Mouse (Mus musculus) neural tube, embryonic 12.5 days (tissue): ENCODE results near the gene Rab13. TPM values are rescaled to one million over a fixed set of nuclear protein-coding genes. Genes with fewer than 3 reads are reported as not detected.
A peak's percentile ranks its signal among the peaks of the same experiment; 100 is the strongest.

Experiments used
- ATAC-seq: fragments of 200-750 bp; cut with Nextera tagmentation; 2 replicates; pipeline ENCODE4 v1.8.0; 2017; ENCODE audit warnings: low read depth, mild to moderate bottlenecking, moderate TSS enrichment, moderate library complexity; ENCODE audit not compliant: low FRiP score
- H3K27ac ChIP-seq: fragments of 300-500 bp; sonication (generic); 2 replicates; pipeline ENCODE4 v1.5.1; 2016
- H3K27me3 ChIP-seq: fragments of 300-500 bp; sonication (generic); replicated peaks from 2 replicates; pipeline ENCODE4 v1.6.1; 2016; ENCODE audit warnings: mild to moderate bottlenecking
- H3K36me3 ChIP-seq: fragments of 300-500 bp; sonication (generic); 2 replicates; pipeline ENCODE4 v1.6.1; 2016; ENCODE audit warnings: mild to moderate bottlenecking
- H3K4me1 ChIP-seq: fragments of 300-500 bp; sonication (generic); 2 replicates; pipeline ENCODE4 v1.6.1; 2016
- H3K4me2 ChIP-seq: fragments of 300-500 bp; sonication (generic); replicated peaks from 2 replicates; pipeline ENCODE4 v1.6.1; 2016; ENCODE audit warnings: mild to moderate bottlenecking
- H3K4me3 ChIP-seq: fragments of 300-500 bp; sonication (generic); 2 replicates; pipeline ENCODE4 v1.5.1; 2016
- H3K9ac ChIP-seq: fragments of 300-500 bp; sonication (generic); 2 replicates; pipeline ENCODE4 v1.6.1; 2016; ENCODE audit warnings: mild to moderate bottlenecking
- H3K9me3 ChIP-seq: fragments of 300-500 bp; sonication (generic); 2 replicates; pipeline ENCODE4 v1.6.1; 2016; ENCODE audit warnings: mild to moderate bottlenecking
- WGBS: fragments of 180-500 bp; shearing (Covaris S2); methylation state at CpG from one replicate; pipeline ENCODE4 v1.1.7; 2016; 5-methylcytosine and 5-hydroxymethylcytosine counted together
- polyA plus RNA-seq: library from polyadenylated mRNA; unstranded; fragments of >200 nt; fragmentation: Nextera tagmentation; extraction: Ambion mirVana; gene quantifications from 2 replicates; pipeline ENCODE4 v1.2.1, GENCODE M21; 2016

Rab13 gene
- polyA plus RNA-seq, 1 experiment from 2014 or later, result 23.4 TPM

DNA sequence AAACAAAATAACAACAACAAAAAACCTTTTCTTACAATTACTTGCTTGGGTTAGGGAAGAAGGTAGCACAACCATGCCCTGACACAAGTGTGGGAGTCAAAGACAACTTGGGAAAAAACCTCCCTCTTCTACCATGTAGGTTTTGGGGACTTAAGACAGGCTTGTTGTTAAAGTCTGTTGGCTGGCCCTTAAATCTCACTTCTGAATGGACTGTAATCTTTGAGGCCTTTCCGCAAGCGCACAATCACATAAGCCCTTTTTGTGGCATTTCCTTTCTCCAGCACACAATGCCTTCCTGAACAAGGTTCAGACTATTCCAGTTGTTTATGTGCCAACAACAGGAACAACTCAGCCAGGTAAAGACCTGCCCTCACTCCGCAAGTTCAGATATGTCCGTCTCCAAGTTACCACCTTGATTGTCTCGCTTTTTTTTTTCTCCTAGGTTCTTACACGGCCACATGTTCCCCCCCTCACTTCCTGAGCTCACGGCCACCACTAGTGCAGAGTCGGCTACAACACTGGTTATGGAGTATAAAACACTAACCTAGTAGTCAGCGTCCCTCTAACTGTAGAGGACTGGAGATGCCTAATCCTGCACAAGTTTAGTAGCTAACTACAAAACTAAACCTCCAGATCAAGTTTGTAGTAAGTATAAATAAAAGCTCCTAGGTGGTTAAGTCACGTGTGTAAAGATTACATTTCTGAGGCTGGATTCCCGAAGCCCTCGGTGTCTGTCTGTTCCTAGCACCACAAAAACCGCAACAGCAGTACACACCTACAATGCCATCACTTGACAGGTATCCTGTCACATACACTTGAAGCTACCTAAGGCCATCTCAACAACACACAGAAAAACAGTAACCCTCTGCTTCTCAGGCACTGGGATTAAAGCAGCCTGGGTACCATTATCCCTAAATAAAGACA lies 1.8 kb upstream of the Rab13 start:
- no peaks in the 10 kb centered on the region for H3K27me3 ChIP-seq
- peak overlapping the region; percentile 90 for H3K4me2 ChIP-seq
- WGBS, result 85% methylated on average over 13 of the region's 13 CpGs
- H3K36me3 ChIP-seq, result peaks cover 46% of the 10 kb centered on the region
- H3K4me1 ChIP-seq, result peaks cover 20% of the 10 kb centered on the region
- H3K27ac ChIP-seq, result no peak overlapping the region
- no peaks in the 10 kb centered on the region for H3K9me3 ChIP-seq
- peak overlapping the region; percentile 13; the same call in 1 of the 2 replicates for H3K9ac ChIP-seq
- no peak for ATAC-seq
- peak overlapping the region; percentile 82; the same call in 1 of the 2 replicates for H3K4me3 ChIP-seq

- H3K9ac ChIP-seq, result peak overlapping the region; percentile 88
- no peaks in the 10 kb centered on the region for H3K27me3 ChIP-seq
- peaks cover 20% of the 10 kb centered on the region for H3K4me1 ChIP-seq
- no peaks in the 10 kb centered on the region for H3K9me3 ChIP-seq
- no peak for ATAC-seq
- WGBS, result 20% methylated on average over 5 of the region's 5 CpGs
- peaks cover 43% of the 10 kb centered on the region for H3K36me3 ChIP-seq
- H3K4me3 ChIP-seq, result peak overlapping the region; percentile 82
- H3K27ac ChIP-seq, result no peak overlapping the region
- H3K4me2 ChIP-seq, result peak overlapping the region; percentile 90
Measured at GRCm38 (mm10) chr3:90212723-90213122, 772 bp upstream of the Rab13 start.

DNA sequence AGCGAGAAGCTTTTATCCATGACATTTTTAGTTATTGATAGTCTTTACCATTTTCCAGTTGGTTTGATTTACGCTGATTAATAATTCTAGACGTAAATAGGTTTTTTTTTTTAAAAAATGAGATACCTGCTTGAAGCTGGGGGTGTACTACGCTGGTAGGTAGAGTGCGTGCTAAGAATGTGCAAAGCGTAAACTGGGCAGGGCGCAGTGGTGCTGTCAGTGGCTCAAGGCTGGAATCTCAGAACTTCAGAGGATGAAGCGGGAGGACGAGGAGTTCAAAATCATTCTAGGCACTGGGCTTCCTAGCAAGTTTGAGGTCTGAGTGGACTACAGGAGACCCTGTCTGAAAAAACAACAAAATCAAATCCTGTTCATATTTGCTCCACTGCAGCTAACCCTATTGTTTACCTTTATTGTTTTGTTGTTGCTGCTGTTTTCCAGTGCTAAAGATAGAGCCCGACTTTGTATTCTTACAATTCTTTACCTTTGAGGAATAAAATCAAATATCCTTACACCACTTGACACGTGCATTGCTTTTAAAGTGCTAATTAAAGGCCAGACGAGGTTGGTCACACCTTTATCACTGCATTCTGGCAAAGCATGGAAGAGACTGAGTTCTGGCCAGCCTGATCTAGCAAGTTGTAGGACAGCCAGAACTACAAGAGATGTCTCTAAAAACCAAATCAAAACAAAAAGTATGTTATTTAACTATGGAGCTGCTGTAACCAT lies 625 bp downstream of the Rab13 start:
- Histone ChIP-seq H3K27me3 (no peaks in the 10 kb centered on the region), H3K36me3 (peaks cover 29% of the 10 kb centered on the region), H3K4me1 (peaks cover 20% of the 10 kb centered on the region), H3K27ac (no peak overlapping the region), H3K9ac (peak overlapping the region; percentile 88), H3K9me3 (no peaks in the 10 kb centered on the region), H3K4me3 (peak overlapping the region; percentile 82), H3K4me2 (peak overlapping the region; percentile 90)
- peak; percentile 60; the same call in 1 of the 2 replicates for ATAC-seq
- WGBS, result 14% methylated on average over 12 of the region's 12 CpGs

GRCm38 (mm10) chr3:90215825-90216380 lies 2.4 kb downstream of the Rab13 start:
- Histone ChIP-seq H3K4me1 (peaks cover 26% of the 10 kb centered on the region), H3K36me3 (peaks cover 17% of the 10 kb centered on the region), H3K27me3 (no peaks in the 10 kb centered on the region), H3K4me2 (no peak overlapping the region), H3K27ac (no peak overlapping the region), H3K9ac (no peak overlapping the region), H3K4me3 (no peak overlapping the region), H3K9me3 (no peaks in the 10 kb centered on the region)
- ATAC-seq, result no peak
- 32% methylated on average over 1 of the region's 1 CpGs for WGBS

- no peak overlapping the region for H3K9ac ChIP-seq
- H3K4me2 ChIP-seq, result peak overlapping the region; percentile 80
- H3K27me3 ChIP-seq, result no peaks in the 10 kb centered on the region
- peaks cover 11% of the 10 kb centered on the region for H3K4me1 ChIP-seq
- H3K4me3 ChIP-seq, result peak overlapping the region; percentile 36
- H3K27ac ChIP-seq, result no peak overlapping the region
- no peaks in the 10 kb centered on the region for H3K9me3 ChIP-seq
- WGBS, result 17% methylated on average over 6 of the region's 6 CpGs
- H3K36me3 ChIP-seq, result peaks cover 8% of the 10 kb centered on the region
- ATAC-seq, result peak; percentile 34; the same call in 1 of the 2 replicates
Measured at GRCm38 (mm10) chr3:90220088-90220487, 6.6 kb downstream of the Rab13 start.

DNA sequence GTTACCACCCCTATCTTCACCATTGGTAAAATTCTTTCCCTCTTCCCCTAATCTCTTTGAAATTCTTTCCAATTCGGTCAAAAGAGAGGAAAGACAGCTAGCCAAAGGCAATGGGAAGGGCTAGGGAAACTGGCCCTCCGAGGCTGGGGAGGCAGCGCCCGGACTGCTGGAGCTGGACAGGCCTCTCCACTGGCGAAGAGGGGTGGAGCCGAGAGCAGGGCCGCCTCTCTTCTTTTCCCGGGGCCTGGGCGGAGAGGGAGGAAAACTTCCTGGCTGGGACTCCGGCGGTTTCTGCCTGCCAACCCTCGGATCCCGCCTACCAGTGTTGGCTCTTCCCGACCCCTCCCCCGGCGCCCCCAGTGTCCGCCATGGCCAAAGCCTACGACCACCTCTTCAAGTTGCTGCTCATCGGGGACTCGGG lies 7.0 kb downstream of the Rab13 start:
- peak overlapping the region; percentile 61 for H3K9ac ChIP-seq
- H3K27me3 ChIP-seq, result no peaks in the 10 kb centered on the region
- H3K4me3 ChIP-seq, result peak overlapping the region; percentile 36
- peak; percentile 72 for ATAC-seq
- H3K36me3 ChIP-seq, result peaks cover 11% of the 10 kb centered on the region
- H3K27ac ChIP-seq, result no peak overlapping the region
- 1% methylated on average over 20 of the region's 20 CpGs for WGBS
- peaks cover 11% of the 10 kb centered on the region for H3K4me1 ChIP-seq
- peak overlapping the region; percentile 80 for H3K4me2 ChIP-seq
- H3K9me3 ChIP-seq, result no peaks in the 10 kb centered on the region

- peak overlapping the region; percentile 36 for H3K4me3 ChIP-seq
- H3K9me3 ChIP-seq, result no peaks in the 10 kb centered on the region
- ATAC-seq, result no peak
- no peaks in the 10 kb centered on the region for H3K27me3 ChIP-seq
- peak overlapping the region; percentile 80 for H3K4me2 ChIP-seq
- peaks cover 17% of the 10 kb centered on the region for H3K36me3 ChIP-seq
- no peak overlapping the region for H3K27ac ChIP-seq
- H3K9ac ChIP-seq, result peak overlapping the region; percentile 61; the same call in 1 of the 2 replicates
- peaks cover 11% of the 10 kb centered on the region for H3K4me1 ChIP-seq
- 31% methylated on average over 5 of the region's 5 CpGs for WGBS
Measured at GRCm38 (mm10) chr3:90221123-90221522, 7.6 kb downstream of the Rab13 start.

DNA sequence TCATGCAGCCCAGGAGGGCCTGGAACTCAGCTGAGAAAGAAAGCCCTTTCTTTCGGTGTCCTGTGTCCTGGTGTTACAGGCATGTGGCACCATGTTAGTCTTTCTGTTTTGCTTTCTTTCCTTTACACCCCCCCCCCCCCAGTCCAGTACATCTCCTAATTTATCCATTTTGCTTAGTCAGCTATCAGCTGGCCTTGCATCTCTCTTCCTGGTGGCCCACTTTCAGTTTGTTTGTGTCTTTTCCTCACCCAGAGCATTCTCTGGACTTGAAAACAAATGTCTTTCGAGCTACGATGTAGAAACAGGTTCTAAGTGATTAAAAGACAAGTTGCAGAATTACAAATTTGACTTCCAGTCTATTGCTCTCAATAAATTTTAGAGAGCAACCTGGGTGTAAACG lies 9.0 kb downstream of the Rab13 start:
- WGBS, result 89% methylated on average over 4 of the region's 4 CpGs
- Histone ChIP-seq H3K4me3 (no peak overlapping the region), H3K27ac (no peak overlapping the region), H3K4me2 (no peak overlapping the region), H3K4me1 (peaks cover 11% of the 10 kb centered on the region), H3K27me3 (no peaks in the 10 kb centered on the region), H3K9ac (no peak overlapping the region), H3K9me3 (no peaks in the 10 kb centered on the region), H3K36me3 (peaks cover 18% of the 10 kb centered on the region)
- no peak for ATAC-seq

- no peak overlapping the region for H3K4me2 ChIP-seq
- peaks cover 18% of the 10 kb centered on the region for H3K36me3 ChIP-seq
- no peaks in the 10 kb centered on the region for H3K9me3 ChIP-seq
- H3K4me3 ChIP-seq, result no peak overlapping the region
- H3K27me3 ChIP-seq, result no peaks in the 10 kb centered on the region
- no peak overlapping the region for H3K9ac ChIP-seq
- WGBS, result 87% methylated on average over 3 of the region's 3 CpGs
- no peak overlapping the region for H3K27ac ChIP-seq
- peaks cover 11% of the 10 kb centered on the region for H3K4me1 ChIP-seq
- ATAC-seq, result no peak
Measured at GRCm38 (mm10) chr3:90222941-90223340, 9.4 kb downstream of the Rab13 start.

- WGBS, result 79% methylated on average over 10 of the region's 10 CpGs
- Histone ChIP-seq H3K9me3 (no peaks in the 10 kb centered on the region), H3K4me3 (no peak overlapping the region), H3K27ac (no peak overlapping the region), H3K4me1 (peaks cover 11% of the 10 kb centered on the region), H3K9ac (no peak overlapping the region), H3K36me3 (peaks cover 18% of the 10 kb centered on the region), H3K27me3 (no peaks in the 10 kb centered on the region), H3K4me2 (no peak overlapping the region)
- ATAC-seq, result no peak
Measured at GRCm38 (mm10) chr3:90224331-90224730, 10.8 kb downstream of the Rab13 start.

DNA sequence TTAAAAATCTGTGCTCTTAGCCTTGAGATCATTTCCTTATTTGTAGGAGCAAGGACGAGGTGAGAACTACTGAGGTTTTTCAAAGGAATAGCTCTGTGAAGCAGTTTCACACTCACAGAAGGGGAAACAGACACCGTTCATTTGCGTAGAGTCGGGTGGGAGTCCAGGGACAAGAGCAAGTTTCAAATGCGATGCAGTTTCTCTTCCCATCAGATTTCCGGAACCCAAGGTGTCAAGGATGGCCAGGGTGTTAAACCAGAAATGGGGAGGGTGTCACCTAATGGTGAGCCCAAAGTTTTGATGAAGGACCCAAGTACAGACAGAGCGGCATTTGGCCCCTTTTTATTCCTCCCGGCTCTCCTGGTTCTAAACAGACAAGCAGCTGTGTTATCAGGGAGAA lies 17.6 kb downstream of the Rab13 start:
- no peaks in the 10 kb centered on the region for H3K27me3 ChIP-seq
- WGBS, result 16% methylated on average over 8 of the region's 8 CpGs
- peak overlapping the region; percentile 75; the same call in 1 of the 2 replicates for H3K9ac ChIP-seq
- peak overlapping the region; percentile 74 for H3K4me3 ChIP-seq
- no peaks in the 10 kb centered on the region for H3K9me3 ChIP-seq
- peaks cover 19% of the 10 kb centered on the region for H3K36me3 ChIP-seq
- H3K27ac ChIP-seq, result no peak overlapping the region
- ATAC-seq, result no peak
- peaks cover 8% of the 10 kb centered on the region; the same call in 1 of the 2 replicates for H3K4me1 ChIP-seq
- peak overlapping the region; percentile 90 for H3K4me2 ChIP-seq
